Mouse (Mus musculus): ENCODE data around the gene Krtap7-1.

Gene Krtap7-1

DNA sequence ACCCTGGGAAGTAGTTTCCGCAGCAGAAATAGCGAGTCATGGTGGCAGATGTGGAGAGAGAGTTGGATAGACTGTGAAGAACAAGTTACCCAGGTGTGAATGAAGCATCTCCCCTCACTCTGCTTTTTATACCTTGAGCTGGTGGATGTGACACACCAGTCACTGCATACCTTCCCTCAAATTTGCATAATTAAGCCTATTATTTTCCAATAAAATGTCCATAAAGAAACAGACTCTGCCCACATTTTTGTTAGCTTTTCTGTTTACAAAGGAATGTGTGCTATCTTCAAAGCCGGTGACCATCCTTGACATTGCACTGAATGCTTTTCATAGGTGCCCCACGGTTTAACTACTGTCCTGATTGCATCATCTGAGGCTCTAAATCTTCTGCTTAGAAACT is at the start of gene Krtap7-1:
Gene Krtap7-1 (minus strand): TSS at position 101 of the 400 bp plus-strand sequence.
- no peak for DNase-seq (ENCODE audit: low spot score)

- DNase-seq (ENCODE audit: low spot score): no peak
Measured at GRCm38 (mm10) chr16:89550298-89550697, 42.2 kb upstream of the Krtap7-1 start.

- no peak for DNase-seq (ENCODE audit: low spot score)
Measured at GRCm38 (mm10) chr16:89538031-89538484, 29.9 kb upstream of the Krtap7-1 start.

GRCm38 (mm10) chr16:89537349-89537748 is 29.2 kb upstream of the Krtap7-1 start:
- no peak for DNase-seq (ENCODE audit: low spot score)

DNA sequence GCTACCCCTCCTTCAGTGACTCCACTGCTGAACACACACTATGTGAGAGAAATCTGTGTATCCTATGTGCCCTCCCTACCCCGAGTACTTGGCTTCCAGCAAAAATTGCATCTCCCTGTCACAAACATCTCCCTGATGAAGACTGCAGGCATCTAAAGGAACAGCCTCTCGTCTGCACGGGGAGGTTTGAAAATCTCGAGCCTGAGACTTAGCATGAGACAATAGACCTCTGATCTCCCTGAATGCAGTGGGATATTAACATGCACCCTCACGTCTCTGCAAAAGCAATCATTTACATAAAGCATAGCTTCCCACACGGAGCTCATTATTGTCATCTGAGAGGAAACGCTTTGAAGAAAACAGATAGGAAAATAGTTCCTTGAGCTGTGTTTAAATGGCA is 22.4 kb upstream of the Krtap7-1 start:
- no peak for DNase-seq (ENCODE audit: low spot score)

DNA sequence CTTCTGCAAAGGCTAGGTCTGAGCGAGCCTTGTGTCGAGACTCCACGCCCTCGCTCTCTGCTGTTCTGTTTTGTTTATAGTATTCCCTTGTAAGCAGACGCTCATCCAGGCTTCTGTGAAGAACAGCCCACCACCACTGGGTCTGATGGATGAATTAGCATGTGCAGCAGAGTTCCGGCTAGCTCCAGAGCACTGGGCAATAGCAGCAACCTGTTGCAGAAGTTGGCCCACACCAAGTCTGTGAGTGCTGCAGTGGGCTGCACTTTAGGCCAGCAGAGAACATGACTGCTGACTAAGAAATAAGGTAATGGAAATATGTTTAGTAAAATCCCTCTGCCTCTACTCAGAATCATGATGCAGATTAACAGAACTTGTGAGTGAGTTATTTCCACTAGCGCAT is 21.7 kb upstream of the Krtap7-1 start:
- DNase-seq (ENCODE audit: low spot score): no peak

GRCm38 (mm10) chr16:89528380-89528779 is 20.3 kb upstream of the Krtap7-1 start:
- DNase-seq (ENCODE audit: low spot score): no peak

DNA sequence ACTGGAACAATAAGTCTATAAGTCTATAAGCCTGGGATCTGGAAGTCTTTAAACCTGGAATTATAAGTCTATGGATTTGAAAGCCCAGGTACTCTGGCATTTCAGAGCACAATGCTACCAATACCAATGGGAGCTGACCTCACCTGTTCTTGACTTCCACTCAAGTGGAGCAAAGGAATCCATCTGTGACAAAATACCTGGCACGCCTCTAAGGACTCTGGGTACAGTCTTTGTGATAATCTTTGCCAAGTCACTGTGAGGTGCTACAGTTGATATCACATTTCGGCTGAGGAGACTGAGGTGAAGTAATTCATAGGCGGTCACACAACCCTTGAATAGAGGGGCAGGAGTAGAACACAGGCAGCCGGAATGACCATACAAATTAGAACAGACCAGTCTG is 12.9 kb upstream of the Krtap7-1 start:
- no peak for DNase-seq (ENCODE audit: low spot score)

DNA sequence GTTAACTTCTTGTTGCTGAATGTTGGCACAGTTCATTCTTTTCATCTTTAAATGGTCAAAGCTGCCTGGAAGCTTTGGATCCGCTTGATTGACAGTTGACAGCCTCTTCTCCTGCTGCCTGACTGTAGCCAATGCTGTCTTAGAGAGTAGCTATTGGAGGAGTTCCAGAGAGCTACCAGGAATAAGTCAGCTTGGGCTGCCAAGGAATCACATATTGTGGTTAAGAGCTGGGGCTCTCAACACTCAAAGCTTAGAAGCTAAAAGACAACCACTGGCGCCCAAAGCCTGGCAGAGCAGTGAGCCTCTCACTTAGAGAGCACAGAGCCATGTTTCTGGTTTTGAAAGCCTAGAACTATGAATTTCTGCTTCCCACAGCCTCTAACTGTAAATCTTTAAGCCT is 12.4 kb upstream of the Krtap7-1 start:
- no peak for DNase-seq (ENCODE audit: low spot score)

DNA sequence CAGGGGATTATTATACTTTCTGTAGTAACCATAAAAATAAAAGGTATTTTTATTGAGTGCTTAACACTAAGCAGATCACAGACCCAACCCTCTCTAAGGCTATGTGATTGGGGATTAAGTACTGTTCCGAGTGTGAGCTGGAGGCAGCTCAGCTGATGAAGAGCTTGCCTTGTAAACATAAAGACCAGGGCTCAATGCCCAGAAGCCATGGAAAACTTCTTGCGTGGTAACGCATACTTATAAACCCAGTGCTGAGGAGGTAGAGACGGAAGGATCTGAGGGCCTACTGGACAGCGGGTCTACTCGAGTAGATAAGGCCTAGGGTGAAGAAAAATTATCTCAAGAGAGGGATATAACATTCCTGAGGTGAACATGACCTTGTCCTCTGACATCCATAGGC is 12.0 kb upstream of the Krtap7-1 start:
- DNase-seq (ENCODE audit: low spot score): no peak

DNA sequence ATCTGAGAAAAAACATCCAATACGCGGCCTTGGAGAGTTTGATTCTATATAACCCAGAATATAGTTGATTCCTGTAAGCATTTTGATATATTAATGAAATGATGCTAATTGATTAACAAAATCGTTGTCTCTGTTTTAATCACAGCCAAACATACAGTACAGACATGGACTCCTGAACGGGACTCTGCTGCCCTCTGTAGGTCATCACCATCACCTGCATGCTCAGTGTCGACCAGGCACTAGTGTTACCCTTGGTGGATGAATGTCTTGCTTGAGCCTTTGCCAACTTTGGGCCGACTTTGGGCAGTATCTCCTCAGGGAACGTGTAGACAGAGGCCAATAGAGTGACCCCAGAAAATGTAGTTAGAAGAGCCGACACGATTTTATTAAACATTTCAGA is 9.5 kb upstream of the Krtap7-1 start:
- DNase-seq (ENCODE audit: low spot score): no peak

DNA sequence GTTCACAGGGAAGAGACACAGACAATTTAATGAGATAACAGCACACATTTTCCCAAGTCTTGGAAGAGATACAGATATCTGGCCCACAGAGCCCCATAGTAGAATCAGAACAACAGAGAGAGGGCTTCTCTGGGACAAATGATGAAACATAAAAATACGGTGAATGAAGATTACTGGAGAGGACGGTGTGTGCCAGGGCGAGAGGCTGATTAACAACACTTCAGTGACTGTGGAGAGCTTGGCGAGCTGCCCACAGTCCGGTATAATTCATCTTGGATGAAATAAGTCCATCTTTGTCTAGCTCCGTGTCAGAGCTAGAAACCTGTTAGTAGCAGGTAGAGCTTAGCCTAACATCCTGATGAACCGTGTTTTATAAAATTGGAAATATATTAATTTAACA is 5.3 kb upstream of the Krtap7-1 start:
- no peak for DNase-seq (ENCODE audit: low spot score)

DNA sequence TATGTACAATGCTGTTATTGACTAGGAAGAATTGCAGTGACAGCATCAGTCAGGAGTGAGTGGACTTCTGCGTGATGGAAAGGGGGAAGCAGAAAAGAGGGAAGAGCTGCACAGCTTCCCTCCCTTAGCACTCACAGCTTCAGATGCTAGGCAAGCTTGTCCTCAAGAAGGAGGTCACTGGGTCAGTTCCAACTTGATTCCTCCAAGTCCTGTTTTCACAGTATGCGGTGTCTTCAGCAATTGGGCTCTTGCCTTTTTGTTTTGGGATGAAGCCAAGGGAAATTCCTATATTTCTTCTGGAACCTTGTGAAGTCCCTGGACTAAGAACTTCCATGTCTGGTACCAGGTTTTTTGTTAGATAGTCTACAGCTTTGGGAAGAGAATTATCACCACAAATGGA is 4.6 kb downstream of the Krtap7-1 start:
- DNase-seq (ENCODE audit: low spot score): no peak

- no peak for DNase-seq (ENCODE audit: low spot score)
Measured at GRCm38 (mm10) chr16:89501870-89502269, 6.3 kb downstream of the Krtap7-1 start.

DNA sequence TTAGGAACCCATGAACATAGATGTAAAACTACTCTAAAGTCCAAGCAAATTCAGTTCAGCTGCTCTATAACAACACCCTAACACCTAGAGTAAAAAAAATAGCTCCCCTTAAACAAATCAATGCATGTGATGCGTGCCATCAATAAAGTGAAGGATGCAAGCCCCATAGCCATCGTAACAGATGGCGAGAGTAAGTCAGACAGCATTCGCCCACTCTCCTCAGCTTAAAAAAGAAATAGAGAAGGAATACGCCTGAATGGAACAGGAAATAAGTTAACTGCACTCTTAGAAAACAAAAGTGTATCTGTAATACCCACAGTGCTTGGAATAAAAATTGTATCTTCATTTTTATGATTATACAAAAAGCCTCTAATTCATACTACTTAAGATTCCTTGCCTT is 11.1 kb downstream of the Krtap7-1 start:
- no peak for DNase-seq (ENCODE audit: low spot score)

- DNase-seq (ENCODE audit: low spot score): no peak
Measured at GRCm38 (mm10) chr16:89495394-89496153, 12.5 kb downstream of the Krtap7-1 start.

- DNase-seq (ENCODE audit: low spot score): no peak
Measured at GRCm38 (mm10) chr16:89487852-89488251, 20.3 kb downstream of the Krtap7-1 start, which contains the start of gene Krtap8-1. TSS of gene Krtap8-1 (minus strand) at chr16:89487952.

- DNase-seq (ENCODE audit: low spot score): no peak
Measured at GRCm38 (mm10) chr16:89477679-89478314, 30.3 kb downstream of the Krtap7-1 start.

- DNase-seq (ENCODE audit: low spot score): no peak
Measured at GRCm38 (mm10) chr16:89461189-89461588, 46.9 kb downstream of the Krtap7-1 start.
